Mouse (Mus musculus): ENCODE data around the gene Aspm. TPM values are rescaled to one million over a fixed set of nuclear protein-coding genes. Genes with fewer than 3 reads are reported as not detected.

Aspm gene
- polyA plus RNA-seq, 2 experiments = 10.9 to 16.3 TPM

GRCm38 (mm10) chr1:139480246-139480645 is 25.7 kb downstream of the Aspm start:
- Histone ChIP-seq H3K4me3 (replicated peaks; ENCODE audit: low read length) (no peak overlapping the region), H3K9me3 (ENCODE audit: control insufficient read depth, low read length) (no peaks in the 10 kb centered on the region), H3K27me3 (ENCODE audit: control insufficient read depth, insufficient read depth, low read length) (no peaks in the 10 kb centered on the region), H3K4me2 (replicated peaks; ENCODE audit: low read depth, low read length, severe bottlenecking) (no peak overlapping the region), H3K27ac (replicated peaks; ENCODE audit: low read depth, low read length) (no peak overlapping the region), H3K36me3 (ENCODE audit: control insufficient read depth, insufficient read depth, low read length) (peaks cover 60% of the 10 kb centered on the region), H3K4me1 (ENCODE audit: control insufficient read depth, insufficient read depth, low read length) (no peaks in the 10 kb centered on the region), H3K9ac (ENCODE audit: low read depth, low read length, severe bottlenecking) (no peak overlapping the region)
- no peak for TF ChIP-seq POLR2A (IDR thresholded peaks at IDR 0.05; ENCODE audit: borderline replicate concordance, extremely low read depth, insufficient read depth, insufficient read length)
- no peak for ATAC-seq (ENCODE audit: low FRiP score, low read depth)
- 89% methylated on average over 8 of the region's 8 CpGs for WGBS
- no peak for DNase-seq (ENCODE audit: low spot score)

DNA sequence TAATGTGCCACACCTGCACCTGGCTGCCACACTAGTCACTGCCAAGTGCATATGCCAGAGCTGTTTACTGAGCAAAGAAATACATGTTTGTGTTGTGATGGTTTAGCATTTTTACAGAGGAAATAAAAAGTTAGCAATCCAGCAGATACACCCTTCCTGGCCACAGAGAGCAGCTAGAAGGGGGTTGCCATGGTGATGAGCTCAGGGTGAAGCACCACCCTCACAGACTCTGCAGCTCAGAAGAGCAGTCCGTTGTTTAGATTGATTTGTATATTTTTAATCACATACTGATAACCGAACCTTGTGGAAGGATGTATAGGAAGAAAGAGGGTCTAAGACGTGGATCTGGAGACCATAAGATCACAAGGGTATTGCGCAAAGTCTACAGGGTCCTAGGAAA is 26.6 kb downstream of the Aspm start:
- Histone ChIP-seq H3K36me3 (ENCODE audit: control insufficient read depth, insufficient read depth, low read length) (peaks cover 52% of the 10 kb centered on the region), H3K27ac (replicated peaks; ENCODE audit: low read depth, low read length) (no peak overlapping the region), H3K4me1 (ENCODE audit: control insufficient read depth, insufficient read depth, low read length) (no peaks in the 10 kb centered on the region), H3K4me2 (replicated peaks; ENCODE audit: low read depth, low read length, severe bottlenecking) (no peak overlapping the region), H3K9me3 (ENCODE audit: control insufficient read depth, low read length) (no peaks in the 10 kb centered on the region), H3K4me3 (replicated peaks; ENCODE audit: low read length) (no peak overlapping the region), H3K27me3 (ENCODE audit: control insufficient read depth, insufficient read depth, low read length) (no peaks in the 10 kb centered on the region), H3K9ac (ENCODE audit: low read depth, low read length, severe bottlenecking) (no peak overlapping the region)
- TF ChIP-seq POLR2A (IDR thresholded peaks at IDR 0.05; ENCODE audit: borderline replicate concordance, extremely low read depth, insufficient read depth, insufficient read length) = no peak
- DNase-seq (ENCODE audit: low spot score) (no peak), ATAC-seq (ENCODE audit: low FRiP score, low read depth) (no peak)
- WGBS = 91% methylated on average over 4 of the region's 4 CpGs

GRCm38 (mm10) chr1:139494630-139495029 is 40.1 kb downstream of the Aspm start:
- no peak for TF ChIP-seq POLR2A (IDR thresholded peaks at IDR 0.05; ENCODE audit: borderline replicate concordance, extremely low read depth, insufficient read depth, insufficient read length)
- Histone ChIP-seq H3K27ac (replicated peaks; ENCODE audit: low read depth, low read length) (no peak overlapping the region), H3K9ac (ENCODE audit: low read depth, low read length, severe bottlenecking) (no peak overlapping the region), H3K27me3 (ENCODE audit: control insufficient read depth, insufficient read depth, low read length) (no peaks in the 10 kb centered on the region), H3K9me3 (ENCODE audit: control insufficient read depth, low read length) (no peaks in the 10 kb centered on the region), H3K4me3 (replicated peaks; ENCODE audit: low read length) (no peak overlapping the region), H3K36me3 (ENCODE audit: control insufficient read depth, insufficient read depth, low read length) (peaks cover 38% of the 10 kb centered on the region), H3K4me2 (replicated peaks; ENCODE audit: low read depth, low read length, severe bottlenecking) (no peak overlapping the region), H3K4me1 (ENCODE audit: control insufficient read depth, insufficient read depth, low read length) (no peaks in the 10 kb centered on the region)
- WGBS = 94% methylated on average over 3 of the region's 3 CpGs
- ATAC-seq (ENCODE audit: low FRiP score, low read depth) = no peak
- DNase-seq (ENCODE audit: low spot score) = no peak

DNA sequence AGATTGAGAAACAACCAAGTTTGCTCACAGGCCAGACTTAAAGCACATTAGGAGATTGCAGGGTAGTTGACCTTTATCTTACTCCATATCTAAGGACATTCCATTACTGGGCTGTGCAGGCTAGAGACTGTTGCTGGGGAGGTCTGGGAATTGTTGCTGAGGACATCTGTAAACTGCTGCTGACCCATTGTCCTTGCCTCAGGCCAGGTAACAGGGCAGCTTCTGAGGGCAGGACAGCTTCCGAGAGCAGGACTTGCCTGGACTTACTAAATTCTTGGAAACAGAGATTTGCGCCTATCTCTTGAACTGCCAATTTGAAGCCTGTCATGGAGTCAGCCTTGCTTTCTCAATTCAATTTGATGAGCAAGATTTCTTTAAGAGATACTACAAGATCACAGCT is 40.8 kb downstream of the Aspm start:
- no peak for TF ChIP-seq POLR2A (IDR thresholded peaks at IDR 0.05; ENCODE audit: borderline replicate concordance, extremely low read depth, insufficient read depth, insufficient read length)
- no peak overlapping the region for H3K4me3 ChIP-seq (replicated peaks; ENCODE audit: low read length)
- no peak overlapping the region for H3K9ac ChIP-seq (ENCODE audit: low read depth, low read length, severe bottlenecking)
- no peaks in the 10 kb centered on the region for H3K4me1 ChIP-seq (ENCODE audit: control insufficient read depth, insufficient read depth, low read length)
- no peak overlapping the region for H3K27ac ChIP-seq (replicated peaks; ENCODE audit: low read depth, low read length)
- DNase-seq (ENCODE audit: low spot score) (no peak), ATAC-seq (ENCODE audit: low FRiP score, low read depth) (no peak)
- no peak overlapping the region for H3K4me2 ChIP-seq (replicated peaks; ENCODE audit: low read depth, low read length, severe bottlenecking)
- 93% methylated on average over 2 of the region's 2 CpGs for WGBS
- no peaks in the 10 kb centered on the region for H3K9me3 ChIP-seq (ENCODE audit: control insufficient read depth, low read length)
- no peaks in the 10 kb centered on the region for H3K27me3 ChIP-seq (ENCODE audit: control insufficient read depth, insufficient read depth, low read length)
- peaks cover 31% of the 10 kb centered on the region for H3K36me3 ChIP-seq (ENCODE audit: control insufficient read depth, insufficient read depth, low read length)

DNA sequence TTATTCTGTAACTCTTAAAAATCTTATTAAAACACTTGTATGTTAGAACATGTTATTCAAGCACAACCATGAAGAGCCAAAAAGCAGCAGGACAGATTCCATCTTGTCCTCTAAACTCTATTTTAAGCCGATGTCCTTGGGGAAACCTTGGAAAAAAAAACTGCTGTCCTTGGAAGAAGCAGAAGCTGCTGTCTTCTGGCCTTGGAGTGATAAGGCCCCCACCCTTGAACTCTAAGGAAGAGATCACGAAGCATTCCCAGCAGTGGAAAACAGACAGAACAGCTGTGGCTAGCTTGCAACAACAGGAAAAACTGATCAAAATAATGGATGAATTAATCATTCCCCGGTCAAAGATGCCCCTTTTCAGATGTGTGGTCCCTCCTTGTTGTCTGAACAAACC is 41.6 kb downstream of the Aspm start:
- H3K9me3 ChIP-seq (ENCODE audit: control insufficient read depth, low read length) = no peaks in the 10 kb centered on the region
- DNase-seq (ENCODE audit: low spot score) (no peak), ATAC-seq (ENCODE audit: low FRiP score, low read depth) (no peak)
- no peaks in the 10 kb centered on the region for H3K27me3 ChIP-seq (ENCODE audit: control insufficient read depth, insufficient read depth, low read length)
- peaks cover 26% of the 10 kb centered on the region for H3K36me3 ChIP-seq (ENCODE audit: control insufficient read depth, insufficient read depth, low read length)
- no peak for TF ChIP-seq POLR2A (IDR thresholded peaks at IDR 0.05; ENCODE audit: borderline replicate concordance, extremely low read depth, insufficient read depth, insufficient read length)
- no peak overlapping the region for H3K27ac ChIP-seq (replicated peaks; ENCODE audit: low read depth, low read length)
- no peak overlapping the region for H3K4me2 ChIP-seq (replicated peaks; ENCODE audit: low read depth, low read length, severe bottlenecking)
- H3K4me3 ChIP-seq (replicated peaks; ENCODE audit: low read length) = no peak overlapping the region
- H3K4me1 ChIP-seq (ENCODE audit: control insufficient read depth, insufficient read depth, low read length) = no peaks in the 10 kb centered on the region
- WGBS = 96% methylated on average over 3 of the region's 3 CpGs
- no peak overlapping the region for H3K9ac ChIP-seq (ENCODE audit: low read depth, low read length, severe bottlenecking)

DNA sequence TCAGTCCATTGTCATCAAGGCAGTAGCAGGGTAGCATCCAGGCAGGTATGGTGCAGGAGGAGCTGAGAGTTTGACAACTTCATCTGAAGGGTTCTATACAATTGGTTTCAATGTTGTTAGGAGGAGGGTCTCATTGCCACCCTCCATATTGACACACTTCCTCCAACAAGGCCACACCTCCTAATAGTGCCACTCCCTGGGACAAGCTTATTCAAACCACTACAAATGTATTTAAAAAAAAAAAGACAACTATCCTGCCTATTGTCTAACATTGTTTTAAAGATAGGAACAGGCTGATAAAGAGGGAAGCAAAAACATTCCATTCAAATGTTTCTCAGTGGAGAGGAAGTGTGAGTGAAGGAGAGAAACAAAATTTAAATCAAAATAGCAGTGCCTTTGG is 45.2 kb downstream of the Aspm start:
- no peak for DNase-seq (ENCODE audit: low spot score)
- Histone ChIP-seq H3K36me3 (ENCODE audit: control insufficient read depth, insufficient read depth, low read length) (0 out of 2 replicates have a peak, but pooled peaks cover 2% of the 10 kb centered on the region), H3K4me1 (ENCODE audit: control insufficient read depth, insufficient read depth, low read length) (no peaks in the 10 kb centered on the region), H3K9me3 (ENCODE audit: control insufficient read depth, low read length) (no peaks in the 10 kb centered on the region), H3K9ac (ENCODE audit: low read depth, low read length, severe bottlenecking) (no peak overlapping the region), H3K4me2 (replicated peaks; ENCODE audit: low read depth, low read length, severe bottlenecking) (no peak overlapping the region), H3K4me3 (replicated peaks; ENCODE audit: low read length) (no peak overlapping the region), H3K27me3 (ENCODE audit: control insufficient read depth, insufficient read depth, low read length) (no peaks in the 10 kb centered on the region), H3K27ac (replicated peaks; ENCODE audit: low read depth, low read length) (no peak overlapping the region)
- ATAC-seq (ENCODE audit: low FRiP score, low read depth) = no peak
- no peak for TF ChIP-seq POLR2A (IDR thresholded peaks at IDR 0.05; ENCODE audit: borderline replicate concordance, extremely low read depth, insufficient read depth, insufficient read length)
